Mouse (Mus musculus): ENCODE data around the gene Gm20479.

GRCm38 (mm10) chr7:27379836-27380235 lies 22.6 kb upstream of the Gm20479 start:
- no peak for TF ChIP-seq CTCF (IDR thresholded peaks at IDR 0.05; ENCODE audit: low read depth, low read length)
- TF ChIP-seq POLR2A (IDR thresholded peaks at IDR 0.05; ENCODE audit: insufficient read depth, low read length): no peak
- TF ChIP-seq EP300 (IDR thresholded peaks at IDR 0.05; ENCODE audit: insufficient read depth, low read depth, low read length): no peak
